Mouse (Mus musculus) small intestine, adult 2 months (tissue): ENCODE results near the gene Kcnab2.

Source experiments
- CTCF ChIP-seq: fragments of 200-500 bp; IDR thresholded peaks from 2 replicates; pipeline ENCODE4 v1.5.1; 2012; ENCODE audit warnings: low read depth, mild to moderate bottlenecking, control low read depth, inconsistent platforms, low read length, moderate library complexity, mixed read lengths; ENCODE audit not compliant: insufficient replicate concordance, insufficient read length; ENCODE audit errors: extremely low read depth
- POLR2A ChIP-seq: fragments of 200-500 bp; IDR thresholded peaks from 2 replicates; pipeline ENCODE4 v1.6.1; 2012; ENCODE audit warnings: low read depth, mild to moderate bottlenecking, control low read depth, inconsistent platforms, low read length, moderate library complexity

DNA sequence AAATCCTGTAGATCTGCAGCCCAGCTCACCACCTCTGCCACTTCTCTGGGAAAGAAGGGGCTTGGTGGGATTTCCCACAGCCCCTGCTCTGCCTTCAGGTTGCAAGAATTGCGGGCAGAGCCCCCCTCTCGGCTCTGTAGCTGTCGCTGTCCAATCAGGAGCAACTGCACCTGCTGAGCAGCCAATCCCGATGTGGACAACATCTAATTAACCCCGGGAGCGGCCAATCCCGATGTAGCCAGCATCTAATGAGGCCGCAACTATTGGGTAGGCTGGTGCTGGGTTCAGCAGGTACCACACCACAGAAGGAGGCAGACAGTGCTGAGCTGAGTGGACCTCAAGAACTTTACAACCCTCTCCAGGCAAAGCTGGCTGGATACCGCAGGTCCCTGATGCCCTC lies 36.1 kb downstream of the Kcnab2 start:
- TF ChIP-seq POLR2A, result no peak
- TF ChIP-seq CTCF, result no peak
